Mouse (Mus musculus): ENCODE data around the gene Gstm4. TPM values are rescaled to one million over a fixed set of nuclear protein-coding genes. Genes with fewer than 3 reads are reported as not detected.

Gstm4 gene
- polyA plus RNA-seq (2014; fragmentation: Nextera tagmentation; extraction: Ambion mirVana): 16.0 and 16.8 TPM in 2 replicates

DNA sequence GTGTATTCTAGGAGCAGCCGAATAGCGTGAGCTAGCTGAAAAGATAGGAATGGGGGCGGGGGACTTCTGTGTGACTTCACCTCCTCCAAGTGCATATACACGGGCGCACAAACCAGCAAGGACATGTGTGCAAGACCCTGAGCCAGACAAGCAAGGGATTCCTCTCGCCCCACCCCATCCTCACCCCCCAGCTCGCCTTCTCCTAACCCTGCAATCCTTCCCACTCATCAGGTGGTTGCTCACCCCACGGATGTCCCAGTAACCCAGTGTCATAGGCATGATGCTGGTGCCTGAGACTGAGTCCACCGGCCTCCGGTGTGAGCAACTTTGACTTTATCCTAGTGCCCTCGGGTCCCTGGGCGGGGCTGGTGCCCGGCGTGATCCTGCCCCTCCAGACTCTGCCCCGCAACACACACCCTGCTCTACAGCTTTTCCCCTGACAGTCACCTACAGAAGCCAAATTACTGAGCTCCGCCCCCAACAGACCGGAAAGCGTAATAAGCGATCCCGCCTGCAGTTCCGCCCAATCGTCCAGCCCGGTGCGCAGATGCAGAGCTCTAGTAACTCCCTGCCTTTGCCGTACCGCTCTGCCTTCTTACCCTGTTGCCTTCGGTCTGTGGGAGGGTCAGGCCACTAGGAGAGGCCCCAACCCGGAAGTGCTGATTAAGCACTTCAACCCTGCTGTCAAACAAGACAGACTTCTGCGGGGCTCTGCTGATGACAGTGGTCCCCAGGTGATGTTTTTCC is at the start of gene Gstm4:
TSS of gene Gstm4 (minus strand) at position 501 of the 747 bp plus-strand sequence.
- Histone ChIP-seq H3K4me3 (ENCODE audit: low read depth, low read length) (peak within 1 kb of the TSS; percentile 53), H3K4me2 (peak within 1 kb of the TSS; percentile 93), H3K27me3 (ENCODE audit: insufficient read depth, low read length) (no peaks in the 10 kb centered on the region), H3K4me1 (ENCODE audit: insufficient read depth) (no peaks in the 10 kb centered on the region; the same call in 1 of the 2 replicates), H3K27ac (ENCODE audit: low read depth) (peak within 1 kb of the TSS; percentile 67; the same call in 1 of the 2 replicates), H3K9me3 (ENCODE audit: low read depth, low read length) (no peaks in the 10 kb centered on the region), H3K9ac (peak within 1 kb of the TSS; percentile 69), H3K36me3 (ENCODE audit: insufficient read depth) (no peaks in the 10 kb centered on the region)
- TF ChIP-seq CTCF (IDR thresholded peaks at IDR 0.05; ENCODE audit: low read depth): peak; percentile 30; the same call in 1 of the 2 replicates
- ATAC-seq (ENCODE audit: insufficient read depth): peak; percentile 96
- DNase-seq: peak; percentile 92
- WGBS: 3% methylated on average over 29 of the region's 29 CpGs

GRCm38 (mm10) chr3:108094146-108094545 is 49.5 kb upstream of the Gstm4 start:
- no peak overlapping the region for H3K27ac ChIP-seq (ENCODE audit: low read depth)
- H3K4me2 ChIP-seq: no peak overlapping the region

GRCm38 (mm10) chr3:108093306-108093705 is 48.6 kb upstream of the Gstm4 start:
- WGBS: 56% methylated on average over 6 of the region's 6 CpGs
- ATAC-seq (ENCODE audit: insufficient read depth) (no peak), DNase-seq (no peak)

More at GRCm38 (mm10) chr3:108094146-108094545, 49.5 kb upstream of the Gstm4 start:
- H3K4me1 ChIP-seq (ENCODE audit: insufficient read depth): no peaks in the 10 kb centered on the region
- no peaks in the 10 kb centered on the region for H3K9me3 ChIP-seq (ENCODE audit: low read depth, low read length)
- WGBS: 70% methylated on average over 1 of the region's 1 CpGs
- no peaks in the 10 kb centered on the region for H3K27me3 ChIP-seq (ENCODE audit: insufficient read depth, low read length)
- H3K9ac ChIP-seq: no peak overlapping the region
- no peak for TF ChIP-seq CTCF (IDR thresholded peaks at IDR 0.05; ENCODE audit: low read depth)
- ATAC-seq (ENCODE audit: insufficient read depth): no peak
- no peaks in the 10 kb centered on the region for H3K36me3 ChIP-seq (ENCODE audit: insufficient read depth)
- DNase-seq: no peak
- no peak overlapping the region for H3K4me3 ChIP-seq (ENCODE audit: low read depth, low read length)

DNA sequence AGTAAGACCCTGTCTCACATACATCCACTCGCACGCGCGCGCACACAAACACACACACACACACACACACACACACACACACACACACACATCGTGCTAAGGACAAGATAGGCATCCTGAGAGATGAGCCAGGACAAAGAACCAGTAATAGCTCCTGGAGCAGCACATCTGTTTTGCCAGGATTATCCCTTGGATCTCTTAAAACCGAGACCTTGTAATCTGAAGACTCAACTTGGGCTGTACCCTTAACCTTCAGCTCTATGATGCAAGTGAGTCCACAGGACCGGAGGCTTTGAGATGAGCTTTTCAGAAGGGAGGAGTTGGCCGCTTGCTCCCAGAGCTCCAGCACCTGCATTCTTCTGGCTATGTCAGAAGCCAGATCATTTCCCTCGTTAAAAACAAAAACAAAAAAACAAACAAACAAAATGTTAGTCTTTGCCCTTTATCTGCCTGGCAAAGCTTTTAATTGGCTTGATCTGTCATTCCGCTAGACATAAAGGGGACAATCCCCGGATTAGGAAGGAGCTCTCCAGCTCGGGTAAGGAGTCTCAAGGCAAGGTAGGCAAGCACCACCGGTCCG is 47.9 kb upstream of the Gstm4 start, which contains the start of gene Gnat2:
TSS of gene Gnat2 (plus strand) at position 254 of the 580 bp plus-strand sequence.
- no peaks in the 10 kb centered on the region for H3K9me3 ChIP-seq (ENCODE audit: low read depth, low read length)
- no peaks in the 10 kb centered on the region for H3K4me1 ChIP-seq (ENCODE audit: insufficient read depth)
- ATAC-seq (ENCODE audit: insufficient read depth): no peak
- H3K4me3 ChIP-seq (ENCODE audit: low read depth, low read length): no peak within 1 kb of the TSS
- no peak within 1 kb of the TSS for H3K9ac ChIP-seq
- H3K4me2 ChIP-seq: no peak within 1 kb of the TSS
- no peak for DNase-seq
- H3K36me3 ChIP-seq (ENCODE audit: insufficient read depth): no peaks in the 10 kb centered on the region
- H3K27me3 ChIP-seq (ENCODE audit: insufficient read depth, low read length): no peaks in the 10 kb centered on the region
- 75% methylated on average over 15 of the region's 15 CpGs for WGBS
- no peak for TF ChIP-seq CTCF (IDR thresholded peaks at IDR 0.05; ENCODE audit: low read depth)
- no peak within 1 kb of the TSS for H3K27ac ChIP-seq (ENCODE audit: low read depth)

More at GRCm38 (mm10) chr3:108093306-108093705, 48.6 kb upstream of the Gstm4 start:
- TF ChIP-seq CTCF (IDR thresholded peaks at IDR 0.05; ENCODE audit: low read depth): no peak
- H3K4me3 ChIP-seq (ENCODE audit: low read depth, low read length): no peak overlapping the region
- H3K4me2 ChIP-seq: no peak overlapping the region
- H3K27me3 ChIP-seq (ENCODE audit: insufficient read depth, low read length): no peaks in the 10 kb centered on the region
- no peaks in the 10 kb centered on the region for H3K36me3 ChIP-seq (ENCODE audit: insufficient read depth)
- H3K9ac ChIP-seq: no peak overlapping the region
- H3K4me1 ChIP-seq (ENCODE audit: insufficient read depth): no peaks in the 10 kb centered on the region
- H3K9me3 ChIP-seq (ENCODE audit: low read depth, low read length): no peaks in the 10 kb centered on the region
- H3K27ac ChIP-seq (ENCODE audit: low read depth): no peak overlapping the region

DNA sequence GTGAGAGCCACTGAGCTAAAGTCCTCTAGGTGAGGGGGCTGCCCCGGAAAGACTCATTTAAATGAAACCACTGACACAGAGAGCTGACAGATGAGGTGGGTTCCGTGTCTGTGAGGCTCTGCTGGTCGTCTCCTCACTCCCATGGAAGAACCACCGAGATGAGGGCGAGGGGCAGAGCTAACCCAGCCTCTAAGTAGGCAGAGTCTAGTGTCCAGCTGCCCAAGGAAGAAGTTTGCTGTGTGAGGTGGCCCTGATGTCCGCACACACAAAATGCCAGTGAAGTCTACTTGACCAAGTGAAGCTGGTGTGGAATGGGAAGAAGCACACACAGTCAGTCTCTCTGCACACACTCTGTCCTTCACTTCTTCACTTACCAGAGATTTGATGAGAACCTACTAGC is 47.3 kb upstream of the Gstm4 start:
- no peak overlapping the region for H3K9ac ChIP-seq
- ATAC-seq (ENCODE audit: insufficient read depth) (no peak), DNase-seq (no peak)
- H3K4me2 ChIP-seq: no peak overlapping the region
- no peak for TF ChIP-seq CTCF (IDR thresholded peaks at IDR 0.05; ENCODE audit: low read depth)
- H3K4me1 ChIP-seq (ENCODE audit: insufficient read depth): 0 out of 2 replicates have a peak, but pooled peaks cover 5% of the 10 kb centered on the region
- no peak overlapping the region for H3K27ac ChIP-seq (ENCODE audit: low read depth)
- no peak overlapping the region for H3K4me3 ChIP-seq (ENCODE audit: low read depth, low read length)
- 64% methylated on average over 6 of the region's 6 CpGs for WGBS
- no peaks in the 10 kb centered on the region for H3K36me3 ChIP-seq (ENCODE audit: insufficient read depth)
- H3K9me3 ChIP-seq (ENCODE audit: low read depth, low read length): no peaks in the 10 kb centered on the region
- H3K27me3 ChIP-seq (ENCODE audit: insufficient read depth, low read length): no peaks in the 10 kb centered on the region

DNA sequence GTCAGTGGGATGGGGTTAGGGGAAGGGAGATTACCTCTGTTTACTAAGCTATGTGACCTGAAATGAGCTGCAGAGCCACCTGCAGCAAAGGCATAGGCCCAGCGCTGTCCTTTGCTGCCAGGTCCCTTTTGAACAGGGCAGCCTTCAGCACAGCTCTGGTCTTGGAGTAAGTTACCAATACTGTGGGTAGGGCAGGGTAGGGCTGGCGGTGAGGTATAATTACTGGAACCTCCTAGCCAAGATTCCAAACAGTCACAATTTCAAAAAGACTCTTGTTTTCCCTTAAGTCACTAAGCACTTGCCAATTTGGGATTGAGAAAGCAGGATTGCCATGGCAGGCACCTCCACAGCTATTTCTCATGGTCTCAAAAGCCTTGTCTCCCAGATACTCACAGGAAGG is 45.9 kb upstream of the Gstm4 start:
- Histone ChIP-seq H3K4me2 (no peak overlapping the region), H3K9ac (no peak overlapping the region), H3K9me3 (ENCODE audit: low read depth, low read length) (no peaks in the 10 kb centered on the region), H3K4me3 (ENCODE audit: low read depth, low read length) (no peak overlapping the region), H3K27me3 (ENCODE audit: insufficient read depth, low read length) (no peaks in the 10 kb centered on the region), H3K27ac (ENCODE audit: low read depth) (no peak overlapping the region), H3K4me1 (ENCODE audit: insufficient read depth) (peaks cover 9% of the 10 kb centered on the region), H3K36me3 (ENCODE audit: insufficient read depth) (no peaks in the 10 kb centered on the region)
- 77% methylated on average over 2 of the region's 2 CpGs for WGBS
- ATAC-seq (ENCODE audit: insufficient read depth) (no peak), DNase-seq (no peak)
- TF ChIP-seq CTCF (IDR thresholded peaks at IDR 0.05; ENCODE audit: low read depth): no peak

DNA sequence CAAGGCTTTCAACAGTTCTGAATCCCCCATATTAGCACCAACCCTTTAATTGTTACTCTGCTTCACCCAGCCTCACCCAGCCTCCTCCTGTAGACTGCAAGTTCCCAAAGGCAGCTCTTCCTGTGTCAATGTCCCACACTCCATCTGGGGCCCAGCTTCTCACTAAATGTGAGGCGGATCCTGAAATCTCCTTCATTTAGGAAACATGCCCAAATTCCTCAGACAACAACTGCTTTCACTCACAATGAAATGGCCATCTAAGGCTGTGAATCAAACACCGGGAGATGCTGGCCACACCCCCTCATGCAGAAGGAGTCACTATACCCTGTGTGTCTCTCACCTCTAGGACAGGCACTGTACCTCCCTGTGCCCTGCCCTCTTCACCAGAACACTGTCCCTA is 45.2 kb upstream of the Gstm4 start:
- H3K4me3 ChIP-seq (ENCODE audit: low read depth, low read length): no peak overlapping the region
- no peaks in the 10 kb centered on the region for H3K9me3 ChIP-seq (ENCODE audit: low read depth, low read length)
- H3K36me3 ChIP-seq (ENCODE audit: insufficient read depth): no peaks in the 10 kb centered on the region
- TF ChIP-seq CTCF (IDR thresholded peaks at IDR 0.05; ENCODE audit: low read depth): no peak
- DNase-seq (no peak), ATAC-seq (ENCODE audit: insufficient read depth) (no peak)
- H3K27me3 ChIP-seq (ENCODE audit: insufficient read depth, low read length): no peaks in the 10 kb centered on the region
- H3K9ac ChIP-seq: no peak overlapping the region
- H3K4me2 ChIP-seq: no peak overlapping the region
- peaks cover 9% of the 10 kb centered on the region for H3K4me1 ChIP-seq (ENCODE audit: insufficient read depth)
- 40% methylated on average over 2 of the region's 2 CpGs for WGBS
- H3K27ac ChIP-seq (ENCODE audit: low read depth): no peak overlapping the region

Data from lung, embryonic 14.5 days (tissue).